Mouse (Mus musculus): ENCODE data around the gene Xlr4a.
"Not testable (repeated sequence)": the region's sequence is repeated elsewhere in the genome, so short reads cannot be mapped to it uniquely, and the experiment has no call there.

Xlr4a gene

GRCm38 (mm10) chrX:73082267-73083055 is at the start of gene Xlr4a:
Xlr4a (minus strand) TSS chrX:73082478.
- DNase-seq (ENCODE audit: low spot score in 2 of 2): not testable (repeated sequence)

- DNase-seq (ENCODE audit: low spot score in 2 of 2): not testable (repeated sequence)
Observed at GRCm38 (mm10) chrX:73122859-73123829, 40.9 kb upstream of the Xlr4a start.

- DNase-seq (ENCODE audit: low spot score in 2 of 2): not testable (repeated sequence)
Observed at GRCm38 (mm10) chrX:73116747-73117146, 34.5 kb upstream of the Xlr4a start, which contains the start of gene Gm14685. Gm14685 (plus strand) TSS chrX:73117047.

- peak in 1 of 2 experiments; percentile 1 for DNase-seq (ENCODE audit: low spot score in 2 of 2)
Observed at GRCm38 (mm10) chrX:73096941-73097508, 14.7 kb upstream of the Xlr4a start, which contains the start of gene Xlr3a. Xlr3a (minus strand) TSS chrX:73097095.

- DNase-seq (ENCODE audit: low spot score in 2 of 2): not testable (repeated sequence)
Observed at GRCm38 (mm10) chrX:73066765-73067312, 15.4 kb downstream of the Xlr4a start.

GRCm38 (mm10) chrX:73064415-73064793 is 17.9 kb downstream of the Xlr4a start, which contains the start of gene Pnma3:
Pnma3 (plus strand) TSS chrX:73064787.
- DNase-seq (ENCODE audit: low spot score in 2 of 2): no peak

- DNase-seq (ENCODE audit: low spot score in 2 of 2): peak in 1 of 2 experiments; percentile 20
Observed at GRCm38 (mm10) chrX:73063512-73064414, 18.5 kb downstream of the Xlr4a start.

- DNase-seq (ENCODE audit: low spot score in 2 of 2): no peak
Observed at GRCm38 (mm10) chrX:73062323-73062722, 20.0 kb downstream of the Xlr4a start.

GRCm38 (mm10) chrX:73061528-73061927 is 20.8 kb downstream of the Xlr4a start:
- no peak for DNase-seq (ENCODE audit: low spot score in 2 of 2)

- peak; percentile 69 to 97 for DNase-seq (ENCODE audit: low spot score in 2 of 2)
Observed at GRCm38 (mm10) chrX:73053860-73054563, 28.3 kb downstream of the Xlr4a start.

- DNase-seq (ENCODE audit: low spot score in 2 of 2): no peak
Observed at GRCm38 (mm10) chrX:73039666-73040065, 42.6 kb downstream of the Xlr4a start.

- no peak for DNase-seq (ENCODE audit: low spot score in 2 of 2)
Observed at GRCm38 (mm10) chrX:73038831-73039230, 43.4 kb downstream of the Xlr4a start.

- DNase-seq (ENCODE audit: low spot score in 2 of 2): no peak
Observed at GRCm38 (mm10) chrX:73037003-73037402, 45.3 kb downstream of the Xlr4a start, which contains the start of gene Pnma5. Pnma5 (minus strand) TSS chrX:73037103.

Measured in left cerebral cortex, adult 9 months (tissue).